20 mouse cellular contexts compared by ENCODE assay signal in the genomic region with DNA sequence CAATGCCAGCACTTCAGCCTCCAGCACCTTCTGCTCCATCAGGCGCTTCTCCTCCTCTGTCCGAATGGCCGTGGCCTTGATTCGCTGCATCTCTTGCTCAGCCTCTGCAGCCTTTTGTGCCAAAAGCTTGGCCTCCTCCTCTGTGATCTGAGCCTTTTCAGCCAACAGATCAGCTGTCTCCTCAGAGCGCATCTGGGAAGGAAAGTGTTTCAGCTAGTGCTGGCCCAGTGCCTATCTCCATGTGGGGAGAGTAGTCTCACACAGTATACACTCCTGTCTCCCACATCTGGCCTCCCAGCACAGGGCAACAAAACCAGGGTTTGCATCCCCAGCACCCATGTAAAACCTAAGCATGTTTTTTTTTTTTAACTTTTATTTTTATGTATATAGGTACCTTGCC. TPM values are rescaled to one million over a fixed set of nuclear protein-coding genes. Genes with fewer than 3 reads are reported as not detected.
A peak's percentile ranks its signal among the peaks of the same experiment; 100 is the strongest.
DNase-seq lines count a peak whose midpoint lies in the region; TF ChIP-seq lines count a peak whose summit lies in the region.
"Had no signal": no experiment of that assay in that cellular context is flagged by ENCODE, and none has a peak within 500 bp of the region (broad histone marks: within the 10 kb centered on the region; RNA-seq: fewer than 3 reads in every experiment).

No protein-coding gene starts in this region.

- no peak overlapping the region for H3K4me3 ChIP-seq in MEL (ENCODE audit: control insufficient read depth in 1 of 2, insufficient read depth in 1 of 2, low read depth in 2 of 2, low read length in 2 of 2)
- H3K4me3 ChIP-seq: forebrain, embryonic 10.5 days; forebrain, embryonic 13.5 days; heart, embryonic 13.5 days; hindbrain, embryonic 12.5 days; hindbrain, embryonic 15.5 days had no signal

- H3K4me1 ChIP-seq in MEL (ENCODE audit: control insufficient read depth in 1 of 2, insufficient read depth in 2 of 2, low read length in 2 of 2), result no peaks in the 10 kb centered on the region

- H3K9me3 ChIP-seq in MEL (replicated peaks; ENCODE audit: insufficient read depth, low read length), result no peaks in the 10 kb centered on the region
- H3K9me3 ChIP-seq: forebrain, embryonic 10.5 days; forebrain, embryonic 13.5 days; heart, embryonic 13.5 days; hindbrain, embryonic 12.5 days; hindbrain, embryonic 15.5 days had no signal

- H3K36me3 ChIP-seq in MEL (ENCODE audit: control insufficient read depth in 1 of 2, insufficient read depth in 2 of 2, low read length in 2 of 2), result peaks cover 2 to 33% of the 10 kb centered on the region in 2 experiments; a peak in 3 of 4 replicates

- no peak for TF ChIP-seq POLR2A in MEL (IDR thresholded peaks at IDR 0.05; ENCODE audit: control insufficient read depth in 1 of 2, insufficient read depth in 1 of 2, low read depth in 1 of 2, low read length in 2 of 2, poor library complexity in 1 of 2)

- TF ChIP-seq EP300 in MEL (IDR thresholded peaks at IDR 0.05; ENCODE audit: low read depth in 1 of 2, low read length in 2 of 2), result no peak

- H3K9ac ChIP-seq in MEL (ENCODE audit: control insufficient read depth, low read depth, low read length, poor library complexity, severe bottlenecking), result no peak overlapping the region
- H3K9ac ChIP-seq: forebrain, embryonic 13.5 days; heart, embryonic 13.5 days; hindbrain, embryonic 12.5 days; hindbrain, embryonic 15.5 days had no signal

- TF ChIP-seq RAD21 in MEL (IDR thresholded peaks at IDR 0.05; ENCODE audit: low read depth, low read length), result no peak

- H3K27ac ChIP-seq in MEL (ENCODE audit: control insufficient read depth, low read depth, low read length), result no peak overlapping the region
- H3K27ac ChIP-seq: forebrain, embryonic 10.5 days; forebrain, embryonic 13.5 days; heart, embryonic 13.5 days; hindbrain, embryonic 12.5 days; hindbrain, embryonic 15.5 days had no signal

- intact Hi-C loops in heart, postnatal 36 days (cut with DNase I), result no loop called here

- no peaks in the 10 kb centered on the region for H3K79me2 ChIP-seq in MEL (ENCODE audit: control insufficient read depth, insufficient read depth, low read length, poor library complexity)

- peak; percentile 18 for DNase-seq in adrenal gland, postnatal 10 days
- DNase-seq in adrenal gland, postnatal 25 days, result no peak
- peak; percentile 23 for DNase-seq in heart, postnatal 4 days
- DNase-seq in heart, postnatal 36 days, result no peak
- peak; percentile 51 for DNase-seq in MEL (ENCODE audit: low read depth, low spot score)
- DNase-seq in testis, postnatal 14 days (ENCODE audit: low spot score), result peak; percentile 67
- no peak for DNase-seq in left cerebral cortex, adult 8-10 months (ENCODE audit: low spot score in 2 of 2)
- DNase-seq: adrenal gland, postnatal 14 days; cerebellum, adult 11-12 months; cerebellum, adult 8-10 months; cerebellum, postnatal 36 days; gastrocnemius, postnatal 10 days; heart, adult 18-20 months had no signal

- no peak for TF ChIP-seq CTCF in MEL (IDR thresholded peaks at IDR 0.05 in 2 of 3, conservative IDR thresholded peaks at IDR 0.05 in 1 of 3; ENCODE audit: control insufficient read depth in 1 of 3, insufficient read depth in 1 of 3, low read depth in 2 of 3, low read length in 3 of 3, poor library complexity in 1 of 3, severe bottlenecking in 1 of 3)

- no peaks in the 10 kb centered on the region for H3K27me3 ChIP-seq in MEL (ENCODE audit: control insufficient read depth in 1 of 2, insufficient read depth in 2 of 2, low read length in 2 of 2)
- H3K27me3 ChIP-seq: forebrain, embryonic 13.5 days; heart, embryonic 13.5 days; hindbrain, embryonic 12.5 days; hindbrain, embryonic 15.5 days; Patski had no signal

TF ChIP-seq in MEL, 35 proteins besides CTCF, POLR2A, EP300 and RAD21:
- TF ChIP-seq MAFK (IDR thresholded peaks at IDR 0.05; ENCODE audit: borderline replicate concordance, low read depth, low read length) (no peak), MYB (IDR thresholded peaks at IDR 0.05; ENCODE audit: low read depth, low read length) (no peak), MYC (IDR thresholded peaks at IDR 0.05; ENCODE audit: low read depth, low read length) (no peak), E2F4 (IDR thresholded peaks at IDR 0.05; ENCODE audit: borderline replicate concordance, low read depth, low read length) (no peak), MXI1 (IDR thresholded peaks at IDR 0.05; ENCODE audit: low read depth, low read length) (no peak), ETS1 (IDR thresholded peaks at IDR 0.05; ENCODE audit: low read depth, low read length) (peak; percentile 57), USF1 (IDR thresholded peaks at IDR 0.05; ENCODE audit: low read depth, low read length) (no peak), MAX (IDR thresholded peaks at IDR 0.05; ENCODE audit: low read length) (no peak)

RNA-seq across cellular contexts. Expression of gene Cabp7, which starts 43.1 kb away (rescaled TPM):
- under 1 TPM in 1 of 2 experiments, not detected in 1; 0.18 TPM for total RNA-seq in adrenal gland, postnatal 10 days (2021)
- not detected in 2 replicates for total RNA-seq in adrenal gland, postnatal 25 days (2021)
- total RNA-seq in heart, postnatal 4 days (2021), result not detected
- not detected for total RNA-seq in heart, postnatal 36 days (2021)
- total RNA-seq in MEL (2012; rRNA removed), result 0.23 TPM in 2 replicates
- polyA plus RNA-seq in MEL (2012; ENCODE audit: insufficient read depth in 1 of 2, insufficient read length in 2 of 2, low read depth in 1 of 2, low replicate concordance in 2 of 2, missing spikeins in 1 of 2), result not detected
- total RNA-seq in left cerebral cortex, adult 8-10 months (2022), result 10 to 100 TPM; 23.9 to 30.2 (median 24.9) TPM
- total RNA-seq: heart, adult 18-20 months; hematopoietic stem cell, adult 5-6 weeks had no signal
- polyA plus RNA-seq: heart, embryonic 13.5 days had no signal

RNA-seq across cellular contexts. Expression of gene Nf2, which starts 59.6 kb away (rescaled TPM):
- 10 to 100 TPM; 81.1 to 88.3 TPM for total RNA-seq in adrenal gland, postnatal 10 days (2021)
- total RNA-seq in adrenal gland, postnatal 25 days (2021), result 160 and 207 TPM in 2 replicates
- total RNA-seq in heart, postnatal 4 days (2021), result 100 to 1,000 TPM; 101 to 103 TPM
- total RNA-seq in heart, postnatal 36 days (2021), result 10 to 100 TPM; 80.0 to 80.1 TPM
- 70.3 and 73.6 TPM in 2 replicates for total RNA-seq in MEL (2012; rRNA removed)
- polyA plus RNA-seq in MEL (2012; ENCODE audit: insufficient read depth in 1 of 2, insufficient read length in 2 of 2, low read depth in 1 of 2, low replicate concordance in 2 of 2, missing spikeins in 1 of 2), result 100 to 1,000 TPM in 1 of 2 experiments, 10 to 100 TPM in 1; 95.6 to 246 TPM
- 10 to 100 TPM; 70.7 to 72.2 (median 71.5) TPM for total RNA-seq in left cerebral cortex, adult 8-10 months (2022)

Comparison
In these comparisons a context has a peak if more than half of its experiments do, and no peak if none do; other contexts are left out.
1. DNase-seq: peak in adrenal gland, postnatal 10 days (single experiment), heart, postnatal 4 days (single experiment), MEL (single experiment) and testis, postnatal 14 days (single experiment); none in adrenal gland, postnatal 25 days (single experiment), heart, postnatal 36 days (0 of 2) and left cerebral cortex, adult 8-10 months (0 of 2).
2. RNA of gene Cabp7, which starts 43.1 kb away (total RNA-seq): 23.9 to 30.2 TPM in left cerebral cortex, adult 8-10 months; 0.23 TPM in MEL, 0.18 TPM in adrenal gland, postnatal 10 days, not detected in adrenal gland, postnatal 25 days, not detected in heart, postnatal 36 days and not detected in heart, postnatal 4 days; every median in the first group is over 10 times any median in the second.